Mouse (Mus musculus) E14TG2a.4 (cell line): Measurements from ENCODE around the gene 9230104L09Rik.
A peak's percentile ranks its signal among the peaks of the same experiment; 100 is the strongest.

ENCODE experiments used
- H3K27me3 ChIP-seq: 2 replicates; pipeline ENCODE4 v1.6.1; 2014; ENCODE audit warnings: low read length, control low read depth; ENCODE audit not compliant: insufficient read depth
- H3K36me3 ChIP-seq: 2 replicates; pipeline ENCODE4 v1.6.1; 2014; ENCODE audit warnings: low read length, control low read depth; ENCODE audit not compliant: insufficient read depth
- H3K4me1 ChIP-seq: replicated peaks from 2 replicates; pipeline ENCODE4 v1.6.1; 2014; ENCODE audit warnings: low read depth, low read length, control low read depth
- H3K4me3 ChIP-seq: replicated peaks from 2 replicates; pipeline ENCODE4 v1.5.1; 2014; ENCODE audit warnings: mild to moderate bottlenecking, low read length
- H3K9me3 ChIP-seq: 2 replicates; pipeline ENCODE4 v1.6.1; 2014; ENCODE audit warnings: low read length, control low read depth
- CTCF ChIP-seq: conservative IDR thresholded peaks from 2 replicates; pipeline ENCODE4 v1.5.1; 2014; ENCODE audit warnings: low read length
- NANOG ChIP-seq: IDR thresholded peaks from 2 replicates; pipeline ENCODE4 v1.6.1; 2014; ENCODE audit warnings: borderline replicate concordance, low read length, mixed read lengths
- POU5F1 ChIP-seq: IDR thresholded peaks from 2 replicates; pipeline ENCODE4 v1.6.1; 2014; ENCODE audit warnings: low read length, borderline replicate concordance

The 9230104L09Rik gene

DNA sequence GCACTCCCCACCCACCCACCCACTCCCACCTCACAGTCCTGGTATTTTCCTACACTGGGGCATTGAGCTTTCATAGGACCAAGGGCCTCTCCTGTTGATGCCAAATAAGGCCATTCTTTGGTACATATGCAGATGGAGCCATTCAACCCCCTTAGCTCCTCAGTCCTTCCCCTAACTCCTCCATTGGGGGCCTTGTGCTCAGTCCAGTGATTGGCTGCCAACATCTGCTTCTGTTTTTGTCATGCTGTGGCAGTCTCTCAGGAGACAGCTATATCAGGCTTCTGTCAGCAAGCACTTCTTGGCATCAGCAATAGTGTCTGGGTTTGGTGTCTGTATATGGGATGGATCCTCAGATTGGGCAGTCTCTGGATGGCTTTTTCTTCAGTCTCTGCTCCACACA, 19.9 kb upstream of the 9230104L09Rik start:
- no peaks in the 10 kb centered on the region for H3K9me3 ChIP-seq
- no peaks in the 10 kb centered on the region for H3K36me3 ChIP-seq
- H3K4me1 ChIP-seq = peaks cover 30% of the 10 kb centered on the region
- H3K4me3 ChIP-seq = no peak overlapping the region
- H3K27me3 ChIP-seq = no peaks in the 10 kb centered on the region
- TF ChIP-seq NANOG = no peak
- no peak for TF ChIP-seq CTCF
- TF ChIP-seq POU5F1 = no peak

DNA sequence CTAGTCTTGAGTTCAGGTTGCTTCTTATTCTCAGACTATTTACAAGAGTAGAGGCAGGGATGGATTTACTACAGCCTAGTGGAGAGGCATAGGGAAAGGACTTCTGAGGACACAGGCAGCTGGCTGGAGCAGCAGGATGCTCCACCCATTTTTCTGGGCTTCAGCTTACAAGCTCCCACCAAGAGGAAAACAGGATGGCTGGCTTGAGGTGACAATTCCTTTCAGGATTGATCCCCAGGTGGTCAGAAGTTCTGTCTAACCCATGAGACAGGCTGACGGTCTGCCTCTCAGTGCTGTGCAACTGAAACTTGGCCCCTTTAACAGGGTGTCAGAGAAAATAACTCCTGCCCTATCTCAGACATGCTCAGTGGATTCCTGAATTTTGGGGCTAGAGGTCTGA, 14.4 kb upstream of the 9230104L09Rik start:
- TF ChIP-seq NANOG (no peak), CTCF (no peak), POU5F1 (no peak)
- Histone ChIP-seq H3K4me3 (no peak overlapping the region), H3K4me1 (peaks cover 45% of the 10 kb centered on the region), H3K9me3 (no peaks in the 10 kb centered on the region), H3K36me3 (peaks cover 4% of the 10 kb centered on the region), H3K27me3 (no peaks in the 10 kb centered on the region)

DNA sequence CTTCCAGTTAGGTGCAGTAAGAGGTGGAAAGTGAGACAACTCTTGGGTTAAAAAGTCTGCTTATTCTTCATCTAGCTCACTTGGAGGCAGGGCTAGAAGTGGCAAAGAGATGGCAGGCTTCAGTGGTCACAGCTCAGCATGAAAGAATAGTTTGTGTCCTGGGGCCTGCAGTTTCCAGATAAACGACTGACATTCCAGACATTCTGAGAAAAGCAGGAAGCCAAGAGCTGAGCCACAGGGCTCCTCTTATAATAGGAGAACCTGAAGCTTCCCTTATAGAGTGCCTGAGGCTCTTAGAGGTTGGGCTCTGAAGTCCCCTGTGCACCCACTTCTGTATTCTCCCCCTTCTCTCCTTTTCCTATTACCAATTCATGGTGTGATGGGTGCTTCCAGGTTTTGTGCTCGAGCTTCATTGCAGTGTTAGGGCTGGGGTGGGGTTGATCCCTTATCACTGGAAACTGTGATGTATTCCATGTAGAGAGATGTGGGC, 13.8 kb upstream of the 9230104L09Rik start:
- Histone ChIP-seq H3K9me3 (no peaks in the 10 kb centered on the region), H3K27me3 (no peaks in the 10 kb centered on the region)

DNA sequence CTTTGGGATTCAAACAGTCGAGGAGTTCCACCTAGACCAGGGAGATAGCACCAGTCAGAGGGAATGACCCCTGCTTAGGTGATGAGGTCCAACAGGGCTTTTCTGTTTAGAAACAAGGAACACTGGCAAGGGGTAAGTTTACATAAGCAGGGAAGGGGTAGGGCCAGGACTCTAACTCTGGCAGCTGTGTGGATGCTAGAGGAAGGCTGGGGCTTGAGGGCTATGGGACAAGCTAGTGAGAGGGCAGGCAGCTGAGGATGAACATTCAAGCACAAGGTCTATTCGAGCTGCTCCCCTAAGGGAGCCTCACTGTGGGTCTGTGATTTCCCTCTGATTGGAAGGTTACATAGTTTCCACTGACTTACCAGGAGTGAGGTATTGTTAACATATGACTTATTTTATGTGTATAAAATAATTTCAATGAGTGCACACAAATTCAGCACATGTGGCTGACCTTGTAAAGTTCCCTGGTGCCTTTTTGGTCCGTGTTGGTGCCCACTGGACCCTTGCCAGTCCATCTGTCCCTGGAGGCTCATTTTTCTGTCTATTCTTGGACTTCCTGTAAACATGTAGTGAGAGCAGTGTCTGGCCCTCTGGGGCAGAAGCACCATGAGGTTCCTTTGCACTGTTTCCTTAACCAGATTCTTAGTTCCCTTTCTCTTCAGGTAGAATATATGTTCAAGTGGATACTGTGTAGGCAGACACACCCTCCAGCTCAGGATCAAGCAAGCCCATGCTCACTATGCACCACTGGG, 12.4 kb upstream of the 9230104L09Rik start:
- TF ChIP-seq NANOG = no peak
- TF ChIP-seq POU5F1 = no peak
- no peak for TF ChIP-seq CTCF
- peaks cover 24% of the 10 kb centered on the region for H3K36me3 ChIP-seq
- no peak overlapping the region for H3K4me3 ChIP-seq
- no peaks in the 10 kb centered on the region for H3K27me3 ChIP-seq
- H3K4me1 ChIP-seq = peaks cover 65% of the 10 kb centered on the region
- no peaks in the 10 kb centered on the region for H3K9me3 ChIP-seq

More for the DNA sequence above, 13.8 kb upstream of the 9230104L09Rik start:
- Histone ChIP-seq H3K4me1 (peaks cover 50% of the 10 kb centered on the region), H3K4me3 (no peak overlapping the region), H3K36me3 (peaks cover 9% of the 10 kb centered on the region)
- TF ChIP-seq CTCF (no peak), POU5F1 (no peak), NANOG (no peak)

DNA sequence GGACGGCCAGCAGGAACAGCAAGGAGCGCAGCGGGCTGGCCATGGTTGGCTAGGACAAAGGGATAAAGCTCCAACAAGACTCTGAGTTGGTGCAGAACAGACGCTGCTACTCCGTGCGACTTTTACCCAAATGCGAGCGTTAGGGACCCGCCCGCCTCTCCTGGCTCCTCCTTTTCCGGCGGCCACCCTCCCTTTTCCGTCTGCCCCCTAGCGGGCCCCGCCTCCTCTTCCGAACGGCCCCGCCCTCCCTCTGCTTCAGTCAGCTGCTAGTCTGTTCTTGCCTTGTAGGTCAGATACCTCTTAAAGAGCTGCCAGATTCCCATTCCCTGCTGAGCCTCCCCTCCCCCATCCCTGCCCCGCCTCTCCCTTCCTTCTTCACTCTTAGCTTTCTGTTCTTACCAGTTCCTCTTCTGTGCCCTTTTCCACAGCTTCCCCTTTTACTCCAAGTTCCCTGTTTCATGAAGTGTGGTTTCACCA, 10.5 kb upstream of the 9230104L09Rik start, which contains the start of gene Cst3:
Gene Cst3, minus strand, starts transcription at position 358 of the 477 bp plus-strand sequence.
- TF ChIP-seq CTCF (no peak), NANOG (no peak), POU5F1 (no peak)
- Histone ChIP-seq H3K36me3 (peaks cover 41% of the 10 kb centered on the region), H3K9me3 (no peaks in the 10 kb centered on the region), H3K4me3 (peak within 1 kb of the TSS; percentile 96), H3K27me3 (no peaks in the 10 kb centered on the region), H3K4me1 (peaks cover 71% of the 10 kb centered on the region)

DNA sequence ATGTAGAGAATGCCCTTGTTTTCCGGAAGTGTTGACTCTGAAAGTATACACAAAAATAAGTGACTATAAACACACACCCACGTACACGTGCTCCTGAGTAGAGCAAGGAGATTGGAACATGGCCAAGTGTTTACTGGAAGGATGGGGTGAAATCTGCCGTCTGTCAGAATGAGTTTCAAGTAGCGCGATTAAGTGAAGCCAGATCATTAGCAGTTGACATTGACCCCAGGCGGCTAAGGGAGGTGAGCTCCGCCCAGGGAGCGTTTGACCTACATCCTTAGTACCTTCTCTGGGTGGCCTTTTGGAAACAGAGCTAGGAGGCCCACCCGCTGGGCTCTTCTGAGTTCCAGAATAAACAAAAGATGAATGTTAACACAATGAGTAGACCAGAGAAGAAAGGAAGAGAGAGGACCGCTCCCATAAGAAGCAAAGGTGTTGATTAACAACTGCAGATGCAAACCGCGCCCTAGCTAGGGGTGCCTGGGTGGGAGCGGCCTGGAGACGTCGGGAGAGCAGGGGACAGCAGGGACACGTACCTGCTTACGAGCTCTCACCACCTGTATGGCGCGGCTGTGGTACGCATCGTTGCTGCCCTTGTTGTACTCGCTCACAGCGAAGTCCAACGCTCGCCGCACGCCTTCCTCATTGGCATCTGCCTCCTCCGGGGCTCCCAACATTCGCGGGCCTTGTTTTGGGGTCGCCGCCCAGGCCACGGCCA, 9.9 kb upstream of the 9230104L09Rik start:
- TF ChIP-seq POU5F1 = no peak
- peak; percentile 84 for TF ChIP-seq NANOG
- TF ChIP-seq CTCF = no peak
- H3K4me3 ChIP-seq = peak overlapping the region; percentile 96
- no peaks in the 10 kb centered on the region for H3K27me3 ChIP-seq
- peaks cover 42% of the 10 kb centered on the region for H3K36me3 ChIP-seq
- peaks cover 68% of the 10 kb centered on the region for H3K4me1 ChIP-seq
- H3K9me3 ChIP-seq = no peaks in the 10 kb centered on the region

DNA sequence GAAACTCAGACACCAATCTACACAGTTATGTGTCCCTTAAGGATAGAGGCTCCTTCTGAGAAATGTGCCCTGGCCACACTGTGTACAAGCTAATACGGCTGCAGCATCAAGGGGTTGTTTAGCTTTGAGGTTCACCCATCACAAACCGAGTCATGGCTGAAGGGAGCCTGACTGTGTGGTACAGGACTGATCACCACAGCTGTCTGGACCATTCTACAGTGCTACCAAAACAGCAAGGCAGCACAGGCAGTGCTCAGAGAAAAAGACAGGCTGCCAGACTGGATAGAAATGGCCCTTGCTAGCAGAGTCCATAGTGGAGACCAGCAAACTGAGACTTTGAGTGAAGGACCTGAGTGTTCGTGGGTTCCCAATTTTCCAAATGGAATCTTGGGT, 9.4 kb upstream of the 9230104L09Rik start:
- H3K36me3 ChIP-seq = peaks cover 42% of the 10 kb centered on the region
- H3K4me1 ChIP-seq = peaks cover 62% of the 10 kb centered on the region
- no peaks in the 10 kb centered on the region for H3K9me3 ChIP-seq
- H3K27me3 ChIP-seq = no peaks in the 10 kb centered on the region
- TF ChIP-seq POU5F1 = no peak
- TF ChIP-seq NANOG = no peak
- TF ChIP-seq CTCF = no peak
- H3K4me3 ChIP-seq = peak overlapping the region; percentile 96

DNA sequence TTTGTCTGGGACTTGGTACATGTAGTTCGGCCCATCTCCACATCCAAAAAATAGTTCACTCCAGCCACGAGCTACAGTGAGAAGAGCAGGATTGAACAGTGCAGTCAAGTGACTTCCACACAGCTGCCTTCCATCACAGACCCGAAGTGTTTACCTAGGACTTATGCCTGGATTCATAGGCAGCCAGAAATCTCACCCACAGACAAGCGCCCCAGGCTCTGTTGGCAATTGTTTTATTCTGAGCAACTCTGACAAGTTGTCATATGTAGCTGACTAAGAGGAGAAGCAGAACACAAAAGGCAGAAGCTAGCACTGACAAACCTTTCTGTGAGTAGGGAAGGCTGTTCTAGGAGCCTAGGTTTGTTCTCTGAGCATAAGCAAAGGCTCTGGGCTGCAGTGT, 8.0 kb upstream of the 9230104L09Rik start:
- H3K27me3 ChIP-seq = no peaks in the 10 kb centered on the region
- TF ChIP-seq NANOG (no peak), CTCF (no peak), POU5F1 (no peak)
- H3K36me3 ChIP-seq = peaks cover 42% of the 10 kb centered on the region
- H3K4me3 ChIP-seq = peak overlapping the region; percentile 96
- H3K9me3 ChIP-seq = no peaks in the 10 kb centered on the region
- peaks cover 49% of the 10 kb centered on the region for H3K4me1 ChIP-seq
